Mouse (Mus musculus): ENCODE results near the gene Sipa1l3.

GRCm38 (mm10) chr7:29317558-29317957 lies 200.9 kb downstream of the Sipa1l3 start:
- TF ChIP-seq CTCF (IDR thresholded peaks at IDR 0.05) (no peak), POLR2A (IDR thresholded peaks at IDR 0.05; ENCODE audit: insufficient read depth, low read depth, low read length) (no peak)

Data from heart, adult 2 months (tissue).